Mouse (Mus musculus) small intestine, adult 2 months (tissue): ENCODE data around the gene Itgb3.

ENCODE experiments used
- CTCF ChIP-seq: fragments of 200-500 bp; IDR thresholded peaks from 2 replicates; pipeline ENCODE4 v1.5.1; 2012; ENCODE audit warnings: low read depth, mild to moderate bottlenecking, control low read depth, inconsistent platforms, low read length, moderate library complexity, mixed read lengths; ENCODE audit not compliant: insufficient replicate concordance, insufficient read length; ENCODE audit errors: extremely low read depth
- POLR2A ChIP-seq: fragments of 200-500 bp; IDR thresholded peaks from 2 replicates; pipeline ENCODE4 v1.6.1; 2012; ENCODE audit warnings: low read depth, mild to moderate bottlenecking, control low read depth, inconsistent platforms, low read length, moderate library complexity

- TF ChIP-seq CTCF: no peak
- no peak for TF ChIP-seq POLR2A
Measured at GRCm38 (mm10) chr11:104645402-104645801, 37.6 kb downstream of the Itgb3 start.
